Mouse (Mus musculus) heart, adult 2 months (tissue): Measurements from ENCODE around the gene Xrn1.

Experiments
- CTCF ChIP-seq: fragments of 200-600 bp; IDR thresholded peaks from 2 replicates; pipeline ENCODE4 v1.8.1; 2022; ENCODE audit warnings: antibody characterized with exemption, mild to moderate bottlenecking, moderate library complexity
- POLR2A ChIP-seq: fragments of 200-500 bp; IDR thresholded peaks from 2 replicates; pipeline ENCODE4 v1.6.1; 2011; ENCODE audit warnings: mild to moderate bottlenecking, low read depth, low read length, control low read depth; ENCODE audit not compliant: insufficient read depth

DNA sequence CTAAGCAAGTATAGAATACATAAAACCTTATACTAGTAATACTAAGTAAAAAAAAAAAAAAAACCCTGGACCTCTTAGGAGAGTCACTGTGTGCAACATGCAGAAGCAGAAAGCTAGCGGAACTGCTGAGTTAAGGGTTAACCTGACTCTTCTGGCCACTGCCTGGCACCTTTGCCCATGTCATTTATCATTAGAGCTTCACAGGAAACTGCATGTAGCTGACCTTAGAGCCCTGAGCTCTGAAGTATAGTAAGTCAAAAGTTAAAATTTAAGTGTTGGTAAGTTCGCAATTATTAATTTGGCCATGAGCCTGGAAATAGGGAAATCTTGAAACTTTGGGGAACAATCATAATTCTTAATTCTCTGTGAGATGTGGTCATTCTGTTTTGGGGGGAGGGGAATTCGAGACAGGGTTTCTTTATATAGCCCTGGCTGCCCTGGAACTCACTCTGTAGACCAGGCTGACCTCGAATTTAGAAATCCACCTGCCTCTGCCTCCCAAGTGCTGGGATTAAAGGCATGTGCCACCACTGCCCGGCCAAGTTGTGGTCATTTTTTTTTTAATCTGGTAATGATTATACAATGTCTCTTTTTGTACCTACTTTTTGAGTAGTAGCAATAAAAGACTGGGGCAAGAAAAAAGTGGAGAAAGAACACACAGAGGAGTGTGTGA lies 109.4 kb downstream of the Xrn1 start:
- no peak for TF ChIP-seq CTCF
- no peak for TF ChIP-seq POLR2A
